Comparison of ENCODE assay signal across 12 mouse cellular contexts in the genomic region with DNA sequence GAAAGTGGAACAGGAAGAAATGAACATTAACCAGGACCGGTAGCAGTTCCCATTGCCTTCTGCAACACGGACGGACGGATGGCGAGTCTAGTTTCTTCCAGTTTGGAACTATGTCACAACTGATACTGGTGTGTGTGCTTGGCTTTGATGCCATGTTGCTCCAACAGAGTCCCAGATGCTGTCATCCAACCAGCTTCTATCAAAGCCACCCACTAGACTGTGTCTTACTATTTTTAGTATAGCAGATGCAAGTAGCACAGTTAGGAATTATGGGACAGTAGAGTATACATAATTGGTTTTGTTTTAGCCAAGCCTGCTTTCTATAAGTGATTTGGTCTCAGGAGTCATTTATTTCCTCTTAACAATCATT.
"Had no signal": no experiment of that assay in that cellular context is flagged by ENCODE, and none has a peak within 500 bp of the region (broad histone marks: within the 10 kb centered on the region; RNA-seq: fewer than 3 reads in every experiment).

No protein-coding gene starts in this region.

- H3K4me3 ChIP-seq: left cerebral cortex, adult 2 months; liver, embryonic 13.5 days; midbrain, embryonic 13.5 days; myocyte; neural tube, embryonic 15.5 days had no signal

- H3K4me1 ChIP-seq: liver, embryonic 13.5 days; midbrain, embryonic 13.5 days had no signal

- H3K9ac ChIP-seq: liver, embryonic 13.5 days; liver, postnatal 0 days; midbrain, embryonic 13.5 days; neural tube, embryonic 15.5 days had no signal

- DNase-seq: kidney, adult 18-20 months; kidney, postnatal 25 days; liver; liver, embryonic 13.5 days; liver, postnatal 0 days; right cerebral cortex, adult 18-20 months; right cerebral cortex, postnatal 25 days; thymus, postnatal 4 days had no signal

- H3K36me3 ChIP-seq: liver, embryonic 13.5 days; midbrain, embryonic 13.5 days; neural tube, embryonic 15.5 days had no signal

- ATAC-seq: liver, postnatal 0 days; midbrain, embryonic 13.5 days had no signal

- H3K27ac ChIP-seq: left cerebral cortex, adult 2 months; liver, embryonic 13.5 days; midbrain, embryonic 13.5 days; neural tube, embryonic 15.5 days had no signal

- H3K9me3 ChIP-seq: liver, embryonic 13.5 days; midbrain, embryonic 13.5 days; neural tube, embryonic 15.5 days had no signal

- H3K27me3 ChIP-seq: liver, embryonic 13.5 days had no signal

- H3K4me2 ChIP-seq: liver, embryonic 13.5 days; midbrain, embryonic 13.5 days; neural tube, embryonic 15.5 days had no signal
